Mouse (Mus musculus) telencephalon, adult 2 months (tissue): ENCODE measurements around the gene Tfap2c.

Source experiments
- DNase-seq: peaks from one replicate; pipeline ENCODE4 v3.0.0-alpha.2; 2011; ENCODE audit warnings: low read depth, low spot score

Tfap2c gene

GRCm38 (mm10) chr2:172549371-172550155 is at the start of gene Tfap2c:
TSS of gene Tfap2c (plus strand) at chr2:172549593.
- DNase-seq, result no peak

DNA sequence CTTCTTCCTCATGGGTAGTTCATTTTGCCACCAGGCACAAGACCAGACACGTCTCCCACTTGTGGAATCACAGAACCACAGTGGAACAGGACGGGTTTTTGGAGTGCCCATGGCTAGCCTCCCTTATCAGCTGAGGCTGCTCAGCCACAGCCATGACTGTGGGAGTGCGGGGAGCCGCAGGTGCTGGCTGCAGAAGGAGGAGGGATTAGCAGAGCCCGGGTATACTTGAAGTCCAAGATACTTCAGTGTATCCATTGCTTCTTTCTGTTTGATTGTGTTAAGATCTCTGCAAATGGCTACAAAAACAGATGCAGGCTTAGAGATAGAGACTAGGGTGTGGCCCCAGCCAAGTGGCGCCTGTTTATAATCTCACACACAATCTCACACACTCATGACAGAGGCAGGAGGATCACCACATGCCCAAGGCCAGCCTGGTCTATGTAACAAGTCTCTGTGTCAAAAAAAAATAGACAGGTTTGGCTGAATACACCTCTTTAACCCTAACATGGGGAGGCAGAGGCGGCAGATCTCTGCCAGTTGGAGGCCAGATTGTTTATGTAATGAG is 48.6 kb upstream of the Tfap2c start:
- DNase-seq, result no peak

DNA sequence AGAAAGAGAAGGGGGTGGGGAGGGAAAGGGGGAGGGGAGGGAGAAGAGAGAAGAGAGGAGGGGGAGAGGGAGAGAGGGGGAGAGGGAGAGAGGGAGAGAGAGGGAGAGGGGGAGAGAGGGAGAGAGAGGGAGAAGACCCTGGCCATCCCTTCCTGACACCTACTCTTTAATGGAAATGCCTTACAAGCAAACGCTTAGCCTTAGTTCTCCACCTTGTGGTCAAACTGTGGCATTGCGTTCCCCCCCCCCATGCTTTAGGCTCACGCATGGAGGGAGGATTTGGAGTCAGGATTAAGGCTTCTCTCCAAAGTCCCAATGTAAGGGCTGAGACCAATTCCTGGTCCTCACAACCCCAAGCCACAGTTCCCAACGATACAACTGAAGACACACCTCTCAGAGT is 48.1 kb upstream of the Tfap2c start:
- peak; percentile 22 for DNase-seq

GRCm38 (mm10) chr2:172502168-172502567 is 47.2 kb upstream of the Tfap2c start:
- DNase-seq, result no peak

- no peak for DNase-seq
Observed at GRCm38 (mm10) chr2:172506121-172506520, 43.3 kb upstream of the Tfap2c start.

- no peak for DNase-seq
Observed at GRCm38 (mm10) chr2:172510056-172510712, 39.2 kb upstream of the Tfap2c start.

DNA sequence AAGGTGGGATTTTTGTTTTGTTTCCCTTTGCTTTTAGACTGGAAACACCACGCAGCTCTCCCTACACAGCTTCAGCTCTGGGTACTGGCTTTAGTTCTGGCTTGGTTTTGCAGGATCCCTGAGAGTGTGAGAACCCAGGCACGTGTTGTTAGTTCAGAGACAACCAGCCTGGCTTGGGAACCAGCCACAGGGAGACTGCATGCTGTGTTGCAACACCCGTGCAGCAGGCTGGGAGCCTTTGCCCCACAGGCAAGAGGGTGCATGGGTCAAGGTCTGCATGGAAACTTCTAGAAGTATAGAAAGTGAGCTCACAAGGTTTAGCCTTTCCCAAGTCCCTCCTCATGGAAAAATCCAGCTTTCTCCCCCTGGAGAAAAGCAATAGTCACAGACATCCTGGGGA is 38.5 kb upstream of the Tfap2c start:
- DNase-seq, result no peak

GRCm38 (mm10) chr2:172516407-172516992 is 32.9 kb upstream of the Tfap2c start:
- DNase-seq, result no peak

- DNase-seq, result no peak
Observed at GRCm38 (mm10) chr2:172520616-172521371, 28.6 kb upstream of the Tfap2c start.

- no peak for DNase-seq
Observed at GRCm38 (mm10) chr2:172522528-172522927, 26.9 kb upstream of the Tfap2c start.

DNA sequence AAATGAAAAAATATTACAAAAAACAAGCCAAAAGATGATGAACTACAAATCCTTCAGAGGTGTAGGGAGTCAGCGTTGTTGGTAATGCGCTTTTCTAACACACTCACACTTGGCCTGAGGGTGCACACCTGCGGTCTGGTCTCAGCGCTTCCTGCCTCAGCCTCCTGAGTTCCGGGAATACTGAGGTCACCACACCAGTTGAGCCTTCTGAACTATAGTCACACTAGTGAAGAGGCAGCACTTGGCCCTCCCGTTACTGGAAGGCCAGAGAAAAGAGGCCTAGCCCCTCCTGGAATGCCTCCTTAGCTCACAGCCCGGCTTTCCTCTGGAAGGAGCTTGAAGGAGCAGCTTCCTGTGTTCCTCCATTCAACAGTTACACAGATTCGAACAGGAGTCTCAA is 22.2 kb upstream of the Tfap2c start:
- DNase-seq, result no peak

- no peak for DNase-seq
Observed at GRCm38 (mm10) chr2:172543987-172544386, 5.4 kb upstream of the Tfap2c start.

- no peak for DNase-seq
Observed at GRCm38 (mm10) chr2:172544601-172545127, 4.7 kb upstream of the Tfap2c start.

DNA sequence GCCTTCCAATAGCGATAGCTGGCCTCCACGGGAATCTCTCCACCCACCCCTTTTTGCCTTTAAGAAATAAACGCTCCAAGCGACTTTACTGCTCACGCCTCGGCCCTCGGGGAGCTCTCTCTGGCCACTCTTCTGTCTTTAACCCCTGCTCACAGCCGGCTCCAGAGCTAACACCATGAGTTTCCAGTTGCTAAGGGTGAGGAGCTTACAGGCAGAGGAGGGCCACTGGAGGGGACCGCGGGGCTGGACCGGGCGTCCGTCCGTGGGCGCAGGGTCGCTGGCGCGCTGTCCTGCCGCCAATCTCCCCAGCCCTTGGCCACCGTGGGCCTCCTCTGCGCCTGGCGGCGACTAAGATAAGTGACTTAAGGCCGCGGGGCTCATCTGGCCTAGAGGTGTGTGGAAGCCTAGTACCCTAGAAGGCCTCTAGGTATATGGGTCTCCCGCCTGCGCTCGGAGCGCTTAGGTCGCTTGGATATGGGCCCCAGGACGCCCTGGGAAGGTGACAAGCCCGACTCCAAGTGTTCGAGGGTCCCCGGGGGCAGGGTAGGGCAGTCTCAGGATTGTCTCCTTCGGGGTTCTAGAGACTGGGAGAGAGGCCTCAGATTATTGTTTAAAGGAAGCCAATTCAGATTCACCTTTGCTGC is 3.7 kb upstream of the Tfap2c start:
- no peak for DNase-seq

DNA sequence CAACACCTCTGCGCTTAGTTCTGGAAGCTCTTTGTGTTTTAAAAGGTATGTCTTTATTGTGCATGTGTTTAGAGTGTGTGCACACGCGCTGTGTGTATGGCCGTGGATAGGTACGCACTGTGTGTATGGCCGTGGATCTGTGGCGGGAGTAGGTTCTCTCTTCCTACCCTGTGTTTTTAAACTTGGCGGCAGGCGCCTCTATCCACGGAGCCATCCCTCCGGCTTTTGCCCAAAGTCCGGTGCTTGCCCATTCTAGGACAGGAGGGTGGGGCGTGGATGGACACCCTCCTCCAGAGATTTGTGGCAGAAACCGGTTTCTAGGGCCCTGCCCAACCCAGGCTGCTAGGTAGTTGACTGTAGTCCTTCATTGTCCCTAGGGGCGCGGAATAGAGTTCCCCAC is 2.8 kb upstream of the Tfap2c start:
- no peak for DNase-seq

DNA sequence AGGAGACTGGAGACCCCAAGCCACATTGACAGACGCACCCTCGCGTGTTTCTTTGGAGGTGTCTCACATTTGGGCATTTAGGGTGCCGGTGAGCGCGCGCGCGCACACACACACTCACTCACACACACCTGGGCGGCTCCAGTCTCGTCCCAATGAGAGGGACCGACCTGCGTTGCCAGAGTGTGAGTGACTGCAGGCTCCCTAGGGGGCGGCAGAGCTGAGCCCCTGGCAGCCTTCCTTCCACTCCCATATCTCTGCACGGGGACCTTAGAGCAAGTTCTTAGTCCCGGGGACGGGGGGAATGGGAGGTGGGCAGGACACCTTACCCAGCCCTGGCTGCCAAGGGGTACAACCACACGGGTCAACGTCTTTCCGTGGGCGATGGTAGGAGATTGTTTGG is 2.3 kb upstream of the Tfap2c start:
- DNase-seq, result no peak

DNA sequence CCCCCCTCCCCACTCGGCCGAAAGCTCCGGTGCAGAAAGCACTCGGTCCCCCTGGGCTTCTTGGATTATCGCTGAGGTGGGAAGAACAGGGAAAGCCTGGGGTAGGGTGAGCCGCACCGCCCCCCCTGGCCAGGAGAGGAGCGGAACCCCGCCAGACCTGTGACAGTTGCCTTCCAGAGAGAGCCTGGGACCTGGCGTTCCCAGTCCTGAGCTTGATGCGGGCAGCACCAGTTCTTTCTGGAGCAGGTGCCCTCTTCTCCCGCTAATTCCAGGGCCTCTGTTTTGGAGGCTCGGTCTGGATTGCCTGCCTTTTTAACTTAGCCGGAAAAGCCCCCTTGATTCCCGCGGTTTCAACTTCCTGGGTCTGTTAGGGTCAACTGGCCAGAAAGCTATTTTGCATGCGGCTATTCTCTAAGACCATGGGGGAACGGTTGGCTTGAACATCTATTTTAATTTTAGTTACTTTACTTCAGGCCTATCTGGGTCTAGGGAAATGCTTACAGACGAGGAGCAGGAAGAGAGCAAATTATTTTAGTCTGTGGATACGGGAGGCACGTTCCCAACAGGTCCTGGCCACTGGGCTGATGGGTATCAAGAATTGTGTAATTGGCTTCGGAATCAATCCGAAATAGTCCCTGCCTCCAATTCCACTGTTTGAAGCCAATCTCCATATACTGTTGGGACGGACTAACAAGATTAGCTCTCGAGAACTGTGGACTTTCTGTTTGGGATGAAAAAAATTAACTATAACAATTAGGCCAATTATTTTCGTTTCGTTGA is 1.4 kb upstream of the Tfap2c start:
- no peak for DNase-seq

DNA sequence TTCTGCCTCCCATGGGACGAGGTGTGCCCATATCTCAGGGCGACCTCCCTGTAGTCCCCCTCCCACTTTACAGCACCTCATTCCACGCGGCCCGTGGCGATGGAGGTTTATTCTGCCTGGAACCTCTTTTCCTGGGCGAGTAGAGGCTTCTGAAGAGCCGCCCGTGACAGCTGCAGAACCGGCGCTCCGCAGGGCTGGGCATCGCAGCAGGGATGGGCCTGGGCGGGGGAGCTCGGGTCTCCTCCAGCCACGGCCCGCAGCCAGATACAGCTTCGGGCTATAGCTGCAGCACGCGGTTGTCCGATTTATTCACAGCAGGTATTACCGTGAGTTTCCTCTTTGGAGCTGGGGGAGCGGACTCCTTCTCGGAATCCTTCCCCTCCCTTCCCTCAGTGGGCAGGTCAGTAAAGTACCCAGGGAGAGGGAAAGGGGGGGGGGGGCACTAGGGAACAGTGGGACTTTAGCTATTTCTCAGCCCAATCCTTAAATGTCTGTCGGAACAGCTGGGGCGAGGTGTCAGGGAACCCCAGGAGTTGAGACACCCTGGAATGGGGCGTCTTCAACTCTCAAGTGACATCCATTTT is 629 bp upstream of the Tfap2c start:
- no peak for DNase-seq

DNA sequence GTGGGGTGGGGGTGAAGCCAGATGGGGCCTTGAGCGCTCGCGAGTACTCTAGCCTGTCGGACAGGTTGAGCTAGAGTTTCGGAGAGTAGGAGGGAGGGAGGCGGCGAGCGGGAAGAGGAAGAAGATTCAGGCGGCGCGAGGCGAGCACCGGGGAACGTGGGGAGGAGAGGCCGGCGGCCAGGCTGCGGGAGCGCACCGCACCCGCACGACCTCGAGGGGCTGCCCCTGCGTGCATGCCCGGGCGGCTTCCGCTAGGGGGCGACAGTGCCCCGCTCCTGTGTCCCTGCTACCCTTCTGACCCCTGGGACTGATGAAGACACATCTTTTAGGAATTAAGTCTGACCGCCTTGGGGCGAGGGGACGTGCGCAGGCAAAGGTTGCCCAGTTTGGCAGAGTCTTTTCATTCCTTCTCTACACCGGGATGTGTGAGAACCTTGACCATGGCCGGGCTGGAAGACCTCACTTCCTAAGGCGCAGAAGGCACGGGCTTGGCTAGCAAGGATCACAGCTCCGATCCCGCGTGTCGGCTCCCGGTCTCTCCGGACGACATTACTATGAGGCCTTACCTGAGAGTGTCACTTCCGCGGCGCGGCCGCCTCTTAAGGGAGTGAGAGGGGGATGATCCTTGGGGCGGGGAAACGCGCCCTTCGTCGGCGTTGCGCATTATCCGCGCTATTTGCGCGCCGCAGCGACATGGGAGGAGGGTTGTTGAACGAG is 1.1 kb downstream of the Tfap2c start:
- DNase-seq, result no peak
